Mouse (Mus musculus) frontal cortex, postnatal 14 days (tissue): ENCODE results near the gene Pikfyve.
"Not testable (repeated sequence)": the region's sequence is repeated elsewhere in the genome, so short reads cannot be mapped to it uniquely, and the experiment has no call there.

ENCODE experiments used
- DNase-seq, 2 experiments: peaks; one replicate each; pipeline ENCODE4 v3.0.0; 2022; ENCODE audit warnings: low spot score in 2 of 2

Gene Pikfyve

DNA sequence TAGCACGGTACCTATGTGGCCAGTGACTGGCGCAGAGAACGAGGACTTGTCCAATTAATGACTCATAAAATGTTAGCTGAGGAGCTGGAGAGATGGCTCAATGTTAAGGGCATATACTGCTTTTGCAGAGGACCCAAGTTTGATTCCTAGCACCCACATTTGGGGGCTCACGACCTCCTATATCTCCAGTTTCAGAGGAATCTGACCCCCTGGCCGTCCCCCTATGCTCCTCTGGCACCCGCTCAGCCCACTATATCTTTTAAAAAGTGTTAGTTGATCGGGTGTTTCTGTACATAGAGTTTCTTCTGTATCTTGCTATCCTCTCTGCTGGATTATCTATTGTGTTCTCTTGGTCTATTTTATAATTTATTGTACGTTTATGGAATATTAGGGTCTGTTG lies 1.5 kb upstream of the Pikfyve start:
- no peak for DNase-seq

GRCm38 (mm10) chr1:65185524-65186205 lies 818 bp upstream of the Pikfyve start:
- no peak for DNase-seq

GRCm38 (mm10) chr1:65187074-65187430 lies 569 bp downstream of the Pikfyve start:
- no peak for DNase-seq

DNA sequence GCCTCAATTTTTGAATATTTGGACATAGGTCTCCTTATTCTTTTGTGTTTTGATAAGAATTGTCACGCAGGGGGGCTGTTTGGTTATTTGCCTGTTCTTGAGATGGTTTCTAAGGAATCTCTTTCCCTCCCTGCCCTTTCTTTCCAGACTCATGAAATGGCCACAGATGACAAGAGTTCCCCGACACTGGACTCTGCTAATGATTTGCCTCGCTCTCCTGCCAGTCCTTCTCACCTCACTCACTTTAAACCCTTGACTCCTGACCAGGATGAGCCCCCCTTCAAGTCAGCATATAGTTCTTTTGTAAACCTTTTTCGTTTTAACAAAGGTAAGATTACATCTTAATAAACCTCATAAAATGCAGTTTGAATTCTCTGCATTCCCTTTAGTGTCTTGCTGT lies 3.7 kb downstream of the Pikfyve start:
- DNase-seq, result no peak

GRCm38 (mm10) chr1:65193226-65193625 lies 6.7 kb downstream of the Pikfyve start:
- no peak for DNase-seq

- no peak for DNase-seq
These were observed 11.9 kb downstream of the Pikfyve start for GRCm38 (mm10) chr1:65198425-65198824.

- no peak for DNase-seq
These were observed 12.4 kb downstream of the Pikfyve start for GRCm38 (mm10) chr1:65198861-65199260.

DNA sequence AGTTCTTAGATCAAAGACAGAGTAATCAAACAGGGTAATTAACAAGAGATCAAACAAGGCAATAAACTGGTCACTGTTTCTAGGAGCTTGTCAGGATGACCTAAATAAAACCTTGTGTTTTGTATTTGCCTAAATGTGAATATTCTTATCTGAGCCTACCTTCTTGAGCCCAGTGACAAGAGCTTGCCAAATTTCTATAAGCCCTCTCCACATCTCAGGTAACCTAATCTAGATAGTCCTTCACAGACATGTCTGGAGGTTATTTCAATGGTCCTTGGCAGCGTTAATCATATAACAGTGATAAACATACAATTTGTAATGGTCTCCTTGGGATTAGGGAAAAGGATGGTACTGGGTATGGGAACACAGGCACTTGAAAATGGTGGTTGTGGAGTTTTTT lies 17.8 kb downstream of the Pikfyve start:
- no peak for DNase-seq

GRCm38 (mm10) chr1:65213214-65213613 lies 26.7 kb downstream of the Pikfyve start:
- DNase-seq, result no peak

- DNase-seq, result no peak
These were observed 31.1 kb downstream of the Pikfyve start for GRCm38 (mm10) chr1:65217567-65217966.

DNA sequence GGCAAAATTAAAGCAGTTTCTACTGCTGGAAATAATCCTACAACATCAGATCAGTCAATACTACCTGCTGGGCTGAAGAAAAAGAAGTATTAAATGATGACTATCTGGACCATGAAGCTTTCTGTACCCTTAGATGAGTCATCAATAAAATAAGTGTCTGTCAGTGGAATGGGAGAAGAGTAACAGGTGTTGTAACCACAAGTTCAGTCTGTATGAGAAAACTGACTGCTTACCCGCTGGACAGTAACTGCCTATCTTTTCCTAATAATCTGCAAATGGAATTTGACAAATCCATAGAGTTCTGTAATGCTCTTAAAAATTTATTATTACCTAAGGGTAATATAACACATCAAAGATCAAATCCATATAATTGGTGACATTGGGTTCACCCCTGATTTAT lies 31.5 kb downstream of the Pikfyve start:
- DNase-seq, result no peak

GRCm38 (mm10) chr1:65223654-65224053 lies 37.2 kb downstream of the Pikfyve start:
- no peak for DNase-seq

GRCm38 (mm10) chr1:65227681-65228080 lies 41.2 kb downstream of the Pikfyve start:
- DNase-seq, result no peak

- not testable (repeated sequence) for DNase-seq
These were observed 43.3 kb downstream of the Pikfyve start for GRCm38 (mm10) chr1:65229768-65230167.

GRCm38 (mm10) chr1:65230566-65230965 lies 44.1 kb downstream of the Pikfyve start:
- no peak for DNase-seq

DNA sequence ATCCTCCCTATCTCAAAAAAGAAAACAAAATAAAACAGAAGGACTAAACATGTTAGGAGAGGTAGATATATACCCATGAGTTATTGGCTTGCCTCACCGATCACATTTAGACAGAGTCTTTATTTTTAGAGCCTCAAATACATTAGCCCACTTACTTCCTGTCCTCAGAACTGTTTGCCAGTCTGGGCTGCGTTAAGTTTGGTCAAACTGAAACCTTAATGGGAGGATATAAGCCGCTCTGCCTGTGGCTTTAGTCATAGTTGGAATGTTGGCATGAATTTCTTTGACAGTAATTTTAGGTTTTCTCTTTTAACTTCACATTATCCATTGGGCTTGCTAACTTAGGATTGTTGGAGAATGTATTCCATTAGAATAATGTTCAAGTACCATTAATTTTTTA lies 51.2 kb downstream of the Pikfyve start:
- DNase-seq, result no peak

DNA sequence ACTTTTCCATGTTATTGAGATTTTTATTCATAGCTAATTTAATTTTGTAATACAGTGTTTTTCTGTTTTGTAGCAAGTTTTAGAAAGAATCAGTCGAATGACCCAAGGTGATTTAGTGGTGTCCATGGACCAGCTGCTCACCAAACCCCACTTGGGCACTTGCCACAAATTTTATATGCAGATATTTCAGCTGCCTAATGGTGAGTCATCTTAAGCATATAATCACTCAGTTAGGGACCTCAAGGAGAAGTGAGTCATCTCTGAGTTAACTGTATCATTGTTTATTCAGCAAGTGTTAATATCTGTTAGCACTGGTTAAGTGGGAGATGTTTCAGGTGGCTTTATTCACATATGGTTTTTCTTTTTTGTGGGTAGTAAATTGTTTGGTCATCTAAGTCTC lies 59.2 kb downstream of the Pikfyve start:
- no peak for DNase-seq

DNA sequence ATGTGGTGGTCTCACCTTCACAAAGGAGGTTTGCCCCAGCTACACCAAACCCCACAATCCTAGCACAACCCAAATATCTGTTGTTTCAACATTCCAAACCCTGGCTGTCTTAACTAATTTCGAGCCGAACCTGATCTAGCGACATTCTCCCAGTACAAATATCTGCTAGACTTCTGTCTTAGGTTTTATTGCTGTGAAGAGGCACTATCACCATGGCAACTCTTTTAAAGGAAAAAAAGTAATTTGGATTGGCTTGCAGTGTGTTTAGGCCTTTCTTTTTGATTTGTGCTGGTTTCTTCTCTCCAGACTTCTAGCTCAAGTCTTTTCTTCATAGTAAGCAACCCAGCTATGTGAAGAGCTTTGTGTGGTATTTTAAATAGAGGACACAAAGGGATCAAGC lies 94.0 kb downstream of the Pikfyve start:
- DNase-seq, result no peak

DNA sequence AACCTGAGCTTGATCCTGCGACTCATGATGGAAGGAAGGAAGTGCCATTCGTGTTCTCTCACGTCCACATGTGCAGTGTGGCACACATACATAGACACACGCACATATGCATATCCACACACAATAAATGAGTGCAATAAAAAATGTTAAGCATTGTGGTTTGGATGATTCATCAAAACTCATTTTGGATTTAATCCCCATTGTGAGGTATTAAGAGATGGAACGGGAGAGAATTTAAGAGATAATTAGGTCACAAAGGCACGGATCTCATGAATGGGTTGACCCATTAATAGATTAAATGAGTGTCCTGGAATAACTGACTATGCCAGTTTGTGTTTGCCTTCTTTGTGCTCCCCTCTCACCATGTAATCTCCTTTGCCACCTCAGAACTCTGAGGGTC lies 95.3 kb downstream of the Pikfyve start, which contains the start of gene Pth2r:
Pth2r (plus strand) TSS at position 301 of the 400 bp plus-strand sequence.
- no peak for DNase-seq

GRCm38 (mm10) chr1:65282766-65283165 lies 96.3 kb downstream of the Pikfyve start:
- DNase-seq, result peak; percentile 14 to 56

GRCm38 (mm10) chr1:65308476-65308875 lies 122.0 kb downstream of the Pikfyve start:
- no peak for DNase-seq

DNA sequence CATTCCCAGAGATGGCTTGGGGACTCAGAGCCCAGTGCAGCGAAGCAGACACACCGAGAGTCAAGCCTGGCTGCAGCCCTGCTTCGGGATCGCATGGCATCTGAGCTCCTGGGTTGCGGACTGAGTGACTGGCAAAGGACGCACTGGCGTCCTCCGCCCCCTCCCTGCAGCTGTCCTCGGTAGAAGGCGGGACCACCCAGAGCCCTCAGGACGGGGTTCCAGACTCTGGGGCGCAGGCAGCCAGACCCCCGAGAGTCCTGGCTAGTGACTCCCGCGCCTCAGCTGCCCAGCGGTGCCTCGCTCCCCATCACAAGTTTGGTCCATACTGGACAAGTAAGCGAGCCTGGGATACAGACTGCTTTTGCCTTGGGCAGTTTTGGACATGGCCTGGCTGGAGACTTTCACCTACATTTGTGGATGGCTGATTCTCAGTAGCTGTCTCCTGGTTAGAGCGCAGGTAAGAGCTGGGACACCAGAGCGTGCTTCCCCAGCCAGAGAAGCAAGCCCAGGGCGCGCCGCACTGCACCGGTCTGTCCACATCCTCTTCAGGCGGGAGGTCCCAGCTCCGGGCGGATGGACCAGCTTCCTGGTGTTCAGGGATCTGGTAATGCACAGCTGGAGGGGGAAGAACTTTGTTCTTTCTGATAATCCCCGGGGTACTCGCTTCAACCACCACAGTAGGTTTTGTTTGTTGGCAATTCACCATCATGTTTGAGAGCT lies 124.9 kb downstream of the Pikfyve start:
- no peak for DNase-seq

- peak in 1 of 2 experiments; percentile 20 for DNase-seq
These were observed 125.6 kb downstream of the Pikfyve start for GRCm38 (mm10) chr1:65312118-65312517.
